Mouse (Mus musculus) cerebellum, adult 11 months (tissue): ENCODE data around the gene Trp53bp2.
A peak's percentile ranks its signal among the peaks of the same experiment; 100 is the strongest.

Experiments used
- DNase-seq: peaks from one replicate; pipeline ENCODE4 v3.0.0; 2022

The Trp53bp2 gene

DNA sequence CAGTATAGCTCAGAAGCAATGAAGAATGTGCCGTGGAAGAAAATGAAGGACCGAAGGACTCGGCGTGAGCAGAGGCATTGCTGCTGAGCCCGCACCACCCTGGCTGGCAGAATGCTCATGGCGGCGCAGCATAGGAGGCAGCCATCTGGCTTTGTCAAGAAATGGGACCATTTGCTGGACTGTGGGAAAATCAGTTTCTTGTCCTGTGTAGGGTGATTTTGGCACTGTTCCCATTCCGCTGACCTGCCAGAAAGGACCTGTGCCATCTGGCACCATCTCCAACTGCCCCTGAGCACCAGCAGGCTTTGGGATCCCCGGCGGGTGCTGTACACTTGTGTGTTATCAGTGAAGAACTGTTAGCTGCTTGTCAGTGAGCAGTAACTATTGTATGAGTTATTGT, 52.8 kb downstream of the Trp53bp2 start:
- DNase-seq: peak; percentile 89

DNA sequence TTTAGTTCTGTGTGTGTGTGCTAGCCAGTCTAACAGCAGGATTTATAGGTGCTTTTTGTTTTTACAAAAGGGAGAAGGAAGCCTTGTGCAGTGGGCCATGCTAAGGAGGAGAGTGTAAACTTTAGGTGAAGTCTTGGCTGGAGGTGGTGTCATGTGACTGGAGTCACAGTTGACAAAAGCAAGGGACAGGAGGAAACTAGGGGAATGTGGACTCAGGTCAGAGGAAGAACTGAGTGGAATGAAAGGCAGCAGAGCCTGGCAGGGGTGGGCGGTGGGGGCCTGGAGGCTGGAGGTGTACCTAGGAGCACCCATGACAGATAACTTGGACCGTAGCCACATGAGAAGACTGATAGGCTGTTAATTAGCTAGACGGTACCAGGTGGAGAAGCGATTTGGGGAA, 56.3 kb downstream of the Trp53bp2 start:
- no peak for DNase-seq

DNA sequence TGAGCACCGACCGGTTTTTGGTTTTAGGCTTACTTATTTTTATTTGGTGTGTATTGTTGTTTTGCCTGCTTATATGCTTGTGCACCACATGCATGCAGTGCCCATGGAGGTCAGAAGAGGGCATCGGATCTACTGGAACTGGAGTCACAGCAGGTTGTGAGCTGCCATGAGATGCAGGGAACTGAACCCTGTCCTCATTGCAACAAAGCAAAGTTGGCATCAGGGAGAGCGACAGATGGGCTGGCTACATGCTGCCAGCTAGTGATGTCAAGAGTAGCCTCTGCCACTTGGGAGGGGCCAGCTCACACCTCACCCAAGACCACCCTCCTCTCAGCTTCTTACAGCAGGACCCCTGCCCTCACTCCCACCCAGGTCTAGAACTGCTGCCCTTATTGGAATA, 57.0 kb downstream of the Trp53bp2 start:
- DNase-seq: no peak

DNA sequence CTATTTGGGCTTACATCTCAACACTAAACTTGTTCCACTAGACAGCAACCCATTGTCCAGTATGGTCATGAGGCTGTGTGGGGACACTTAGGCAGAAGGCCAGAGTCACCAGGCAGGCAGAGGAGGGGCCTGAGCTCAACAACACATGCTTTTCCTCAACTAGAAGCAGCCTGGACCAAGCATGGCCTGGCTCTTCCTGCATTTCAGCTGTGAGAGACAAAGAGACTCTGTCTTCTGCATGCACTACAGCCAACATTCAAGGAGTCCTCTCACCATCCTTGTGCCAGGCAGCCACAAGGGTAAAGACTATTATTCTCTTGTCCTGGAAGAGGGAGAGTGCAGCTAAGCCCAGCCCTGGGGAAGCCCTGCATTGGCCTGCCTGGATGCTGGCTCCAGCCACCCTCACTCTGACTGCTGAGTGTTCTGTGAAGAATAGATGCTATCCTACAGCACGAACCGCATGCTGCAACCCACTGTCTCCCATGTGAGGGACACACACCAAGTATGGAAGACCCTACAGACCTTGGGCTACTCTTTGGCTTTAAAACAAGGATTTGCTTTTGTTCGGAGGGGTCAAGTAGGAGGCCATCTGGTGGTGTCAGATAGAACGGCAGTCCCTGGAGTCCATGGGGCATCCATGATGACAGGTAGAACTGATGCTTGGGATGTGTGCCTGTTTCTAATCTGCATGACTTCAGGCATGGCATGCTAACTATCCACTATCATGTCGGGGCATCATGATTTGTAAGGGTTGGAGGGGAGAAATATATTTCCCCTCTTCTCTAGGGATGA, 66.2 kb downstream of the Trp53bp2 start:
- DNase-seq: no peak

DNA sequence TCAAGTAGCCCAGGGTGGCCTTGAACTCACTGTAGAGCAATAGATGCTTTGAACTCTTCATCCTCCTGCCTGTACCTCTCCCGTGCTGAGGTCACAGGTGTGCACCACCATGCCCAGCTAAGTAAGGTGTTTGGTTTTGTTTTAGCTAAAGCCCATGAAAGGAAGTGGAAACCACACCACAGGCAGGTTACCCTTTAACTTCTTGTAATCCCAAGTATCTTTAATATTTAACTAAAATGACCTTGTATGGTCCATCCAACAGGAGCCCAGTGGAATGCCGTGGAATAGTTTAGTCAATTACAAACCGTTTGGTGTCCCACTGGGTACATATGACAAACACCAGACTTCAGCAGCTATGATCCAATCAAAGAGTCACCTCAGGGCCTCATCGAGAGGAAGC, 70.0 kb downstream of the Trp53bp2 start:
- DNase-seq: no peak

DNA sequence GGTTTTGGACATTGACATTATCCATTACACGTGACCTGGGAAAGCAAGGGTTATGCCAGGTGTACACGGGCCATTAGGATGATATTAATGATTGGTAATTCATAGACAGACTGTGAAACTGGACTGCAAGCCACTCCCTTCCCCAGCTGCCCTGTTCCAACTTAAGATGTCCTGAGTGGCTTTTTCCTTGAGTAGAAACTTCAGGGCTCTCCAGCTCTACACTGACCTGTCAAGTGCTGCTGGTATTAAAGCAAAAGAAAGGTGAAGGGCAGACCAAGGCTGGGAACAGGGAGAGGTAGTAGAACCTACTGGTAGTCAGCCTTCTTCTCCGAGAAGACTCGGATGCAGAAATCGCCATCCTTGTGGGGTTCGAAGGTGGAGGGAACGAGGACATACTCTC, 72.2 kb downstream of the Trp53bp2 start:
- DNase-seq: no peak

DNA sequence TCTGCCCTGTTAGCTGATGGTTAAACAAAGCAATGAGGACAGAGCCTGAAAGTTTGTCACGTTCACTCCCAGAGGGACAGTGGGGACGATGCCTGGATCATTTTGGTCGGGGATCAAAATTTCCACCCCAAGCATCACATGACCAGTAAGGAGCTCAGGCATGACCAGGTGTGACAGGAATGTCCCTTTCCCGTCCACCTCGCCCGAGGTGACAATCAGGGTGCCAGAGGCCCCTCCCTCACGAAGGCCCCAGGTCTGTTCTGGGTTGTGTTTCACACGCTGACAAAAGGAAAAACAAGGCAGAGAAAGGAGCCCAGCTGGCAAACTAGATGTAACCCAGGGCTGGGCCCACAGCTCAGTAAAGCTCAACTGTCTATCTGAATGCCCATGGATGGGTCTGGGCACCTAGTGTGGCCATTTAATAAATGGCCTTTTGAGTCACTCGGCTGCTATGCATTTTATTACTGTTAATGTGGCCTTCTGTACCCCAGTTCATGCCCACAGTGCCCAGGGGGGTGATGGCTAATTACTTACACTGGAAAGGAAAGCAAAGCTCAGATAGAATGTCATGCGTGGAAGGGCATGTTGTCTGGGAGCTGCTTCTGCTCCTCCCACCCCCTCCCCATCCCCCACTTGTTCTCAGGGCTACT, 72.8 kb downstream of the Trp53bp2 start:
- no peak for DNase-seq

DNA sequence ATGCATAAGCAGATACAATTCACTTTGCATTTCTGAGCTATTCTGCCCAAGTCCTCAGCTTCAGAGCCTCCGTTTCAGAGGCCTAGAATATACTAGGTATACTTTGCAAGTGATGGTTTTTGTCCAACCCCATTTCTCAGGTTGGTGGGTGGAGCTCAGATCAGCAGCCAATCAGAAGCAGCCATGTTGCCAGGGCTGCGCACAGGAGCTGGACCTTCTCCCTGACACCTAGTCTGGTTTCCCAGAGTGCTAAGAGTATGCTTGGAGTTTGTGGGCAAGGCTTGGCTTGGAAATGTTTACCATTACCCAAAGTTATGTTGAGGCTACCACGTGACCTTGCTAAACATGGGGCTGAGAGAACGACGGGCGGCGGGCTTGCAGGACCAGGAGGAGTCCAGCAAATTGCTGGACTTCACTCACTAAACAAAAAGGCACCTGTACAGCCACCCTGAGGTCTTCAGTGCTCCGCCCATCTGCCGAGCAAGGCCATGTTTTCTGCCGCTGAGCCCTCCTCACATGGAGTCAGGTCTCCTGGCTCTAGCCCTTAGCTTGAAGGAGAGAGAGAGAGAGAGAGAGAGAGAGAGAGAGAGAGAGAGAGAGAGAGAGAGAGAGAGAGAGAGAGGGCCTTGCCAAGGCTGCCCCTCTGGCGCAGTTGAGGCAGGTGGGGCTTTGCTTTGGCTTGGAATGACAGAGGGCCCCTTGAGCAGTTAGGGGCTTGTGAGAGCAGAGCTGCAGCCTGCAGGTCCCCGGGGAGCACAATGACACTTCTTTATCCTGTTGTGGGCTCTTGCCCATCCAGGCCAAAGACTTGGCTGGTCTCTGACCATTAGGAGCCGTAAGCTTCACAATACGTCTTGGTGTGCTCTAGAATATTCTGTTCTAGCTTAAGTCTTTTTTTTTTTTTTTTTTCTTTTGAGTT, 74.3 kb downstream of the Trp53bp2 start:
- no peak for DNase-seq

DNA sequence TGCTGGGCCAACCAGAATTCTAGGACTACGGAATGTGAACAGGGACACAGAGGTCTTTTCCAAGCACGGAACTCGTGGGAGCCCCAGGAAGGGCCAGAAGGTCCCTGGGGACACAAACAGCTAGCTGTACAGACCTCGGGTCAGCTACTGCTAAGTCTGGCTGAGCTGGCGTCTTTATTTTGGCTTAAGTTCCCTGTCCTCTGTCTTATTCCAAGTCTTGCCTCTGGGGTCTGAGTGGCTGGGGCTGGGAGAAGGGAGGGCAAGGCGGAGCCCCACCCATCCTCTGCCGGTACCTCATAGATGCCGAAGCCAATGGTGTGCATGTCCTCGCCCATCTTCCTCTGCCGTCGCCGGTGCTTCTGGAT, 74.9 kb downstream of the Trp53bp2 start:
- DNase-seq: no peak

DNA sequence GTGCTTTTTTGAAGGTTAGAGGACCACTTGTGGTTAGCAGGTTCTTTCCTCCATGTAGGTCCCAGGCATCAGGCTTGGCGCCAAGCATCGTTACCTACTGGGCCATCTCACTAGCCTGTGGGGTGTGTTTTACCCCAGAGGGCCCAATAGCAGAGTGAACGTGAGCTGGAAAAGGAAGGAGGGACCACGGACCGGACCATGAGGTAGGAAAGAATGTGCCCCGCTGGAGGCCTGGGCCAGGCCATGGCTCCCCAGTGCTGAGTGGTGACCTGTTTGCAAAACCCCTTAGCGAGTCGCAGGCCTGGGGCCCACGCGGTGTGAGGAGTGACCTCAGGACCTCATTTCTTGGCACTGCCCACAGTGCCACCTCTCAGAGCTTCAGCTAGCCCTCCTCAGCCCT, 79.5 kb downstream of the Trp53bp2 start:
- no peak for DNase-seq

DNA sequence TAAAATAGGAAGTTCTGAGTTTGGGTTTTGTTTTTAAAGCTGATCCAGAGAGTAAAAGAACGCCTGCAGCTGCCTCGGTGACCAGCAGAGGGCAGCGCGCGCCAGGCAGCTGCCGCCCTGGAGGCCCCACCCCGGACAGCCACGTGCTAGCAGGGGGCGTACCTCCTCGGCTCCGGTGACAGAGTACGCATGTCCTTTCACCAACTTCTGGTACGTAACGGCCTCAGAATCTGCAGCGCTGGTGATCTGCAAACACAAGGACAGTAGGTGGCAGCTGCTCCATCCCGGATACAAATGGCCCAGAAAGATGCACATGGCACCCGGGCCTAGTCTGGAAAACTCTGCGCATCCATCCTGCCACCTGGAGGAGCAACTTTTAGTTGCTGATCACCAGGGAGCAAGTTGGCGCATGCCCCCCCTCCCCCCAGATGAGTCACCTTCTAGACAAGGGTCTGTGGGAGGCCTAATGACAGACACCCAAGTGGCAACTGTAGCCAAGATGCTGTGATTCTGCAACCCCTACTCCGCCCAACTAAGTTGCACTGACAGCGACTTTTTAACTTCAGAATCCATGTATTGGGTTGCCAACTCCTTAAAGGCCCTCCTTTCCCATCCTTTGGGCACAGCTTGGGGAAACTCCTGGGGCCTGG, 81.0 kb downstream of the Trp53bp2 start:
- DNase-seq: peak; percentile 86

DNA sequence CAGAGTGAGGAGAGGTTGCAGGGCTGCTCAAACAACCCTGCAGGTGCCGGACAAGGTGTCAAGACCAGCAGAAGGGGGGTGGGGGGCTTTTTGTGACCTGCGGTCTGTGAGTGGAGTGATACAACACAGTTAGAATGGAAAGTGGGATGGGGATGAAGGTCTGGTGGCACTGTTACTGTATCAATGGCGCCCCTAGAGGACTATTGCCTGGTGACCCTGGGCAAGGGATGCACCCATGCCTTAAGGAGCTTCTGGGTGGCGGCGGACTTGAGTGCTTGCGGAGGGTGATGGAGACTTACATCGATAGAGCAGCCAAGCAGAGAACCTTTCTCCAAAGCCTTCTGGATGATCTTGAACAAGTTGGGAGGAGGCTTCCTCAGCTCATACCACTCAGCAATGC, 81.6 kb downstream of the Trp53bp2 start:
- no peak for DNase-seq

DNA sequence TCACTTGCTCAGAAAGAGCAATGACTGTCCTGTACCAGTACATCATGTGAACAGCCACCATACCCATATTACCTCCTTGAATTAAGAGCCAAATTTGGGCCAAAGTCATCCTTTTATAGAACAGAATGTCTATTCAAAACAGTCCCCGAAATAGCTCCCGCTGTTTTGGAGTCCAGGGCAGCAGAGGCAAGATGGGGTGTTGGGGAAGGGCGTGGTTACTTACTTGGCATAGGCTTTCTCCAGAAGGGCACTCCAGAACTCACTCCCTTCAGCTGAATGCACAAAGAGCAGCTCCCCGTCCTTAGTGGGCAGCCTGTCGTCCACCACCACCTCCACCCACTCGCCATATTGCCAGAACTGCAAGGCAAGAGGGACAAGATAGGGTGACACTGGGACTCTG, 82.9 kb downstream of the Trp53bp2 start:
- no peak for DNase-seq

DNA sequence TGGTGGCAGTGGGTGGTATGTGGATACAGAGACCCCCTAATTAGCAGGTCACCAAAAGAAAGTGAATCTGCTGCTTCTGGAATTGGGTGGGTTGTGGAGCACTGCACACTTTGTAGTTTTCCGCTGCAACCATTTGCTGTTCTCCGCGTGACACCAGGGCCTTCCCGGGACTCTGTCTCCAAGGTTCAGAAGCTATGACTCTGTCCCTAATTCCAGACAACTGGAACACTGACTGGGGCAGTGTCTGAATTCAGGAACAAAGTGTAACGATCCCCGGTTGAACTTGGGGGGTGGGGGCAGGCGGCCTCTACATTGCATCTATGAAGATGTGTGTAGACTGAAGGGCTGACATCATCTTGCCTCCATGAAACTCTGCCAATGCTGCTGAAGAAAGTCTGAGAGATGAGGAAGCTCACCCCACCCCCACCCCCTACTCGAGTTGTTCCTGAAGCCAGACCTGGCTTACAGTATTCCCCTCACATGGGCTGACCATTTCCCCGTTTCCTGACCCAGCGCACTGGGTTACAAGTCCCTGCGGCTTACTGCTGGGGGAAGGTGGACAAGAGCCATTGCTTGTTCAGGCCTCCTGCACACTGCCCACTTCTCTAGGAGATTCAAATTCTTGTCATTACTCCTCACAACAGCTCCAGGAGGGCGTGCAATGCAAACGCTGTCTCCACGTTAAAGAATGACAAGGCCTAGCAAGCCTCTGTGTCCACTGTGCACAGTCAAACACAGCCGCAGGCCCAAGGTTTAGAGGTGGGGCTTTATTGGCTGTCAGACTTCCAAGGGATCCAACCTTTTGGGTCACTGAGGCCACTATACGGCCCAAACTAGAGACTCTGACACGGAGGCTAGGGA, 85.5 kb downstream of the Trp53bp2 start:
- DNase-seq: no peak

DNA sequence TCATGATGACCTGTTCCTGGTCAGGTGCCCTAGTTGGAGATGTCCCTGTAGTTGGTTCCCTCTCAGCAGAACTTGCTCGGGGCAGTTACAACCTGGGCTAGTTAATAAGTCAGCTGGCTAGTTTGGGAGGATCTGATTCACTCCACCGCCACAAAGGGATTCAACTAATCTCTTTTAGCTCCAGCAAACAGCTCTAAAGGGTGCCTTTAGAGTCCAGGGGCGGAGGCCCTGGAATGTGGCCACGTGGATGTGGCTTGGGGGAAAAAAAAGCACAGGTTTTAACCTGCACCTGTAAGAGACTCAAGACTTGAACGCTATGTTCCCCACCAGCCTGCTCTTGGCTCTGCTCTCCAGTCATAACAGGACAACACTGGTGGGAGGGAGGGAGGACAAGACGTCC, 87.7 kb downstream of the Trp53bp2 start:
- no peak for DNase-seq

DNA sequence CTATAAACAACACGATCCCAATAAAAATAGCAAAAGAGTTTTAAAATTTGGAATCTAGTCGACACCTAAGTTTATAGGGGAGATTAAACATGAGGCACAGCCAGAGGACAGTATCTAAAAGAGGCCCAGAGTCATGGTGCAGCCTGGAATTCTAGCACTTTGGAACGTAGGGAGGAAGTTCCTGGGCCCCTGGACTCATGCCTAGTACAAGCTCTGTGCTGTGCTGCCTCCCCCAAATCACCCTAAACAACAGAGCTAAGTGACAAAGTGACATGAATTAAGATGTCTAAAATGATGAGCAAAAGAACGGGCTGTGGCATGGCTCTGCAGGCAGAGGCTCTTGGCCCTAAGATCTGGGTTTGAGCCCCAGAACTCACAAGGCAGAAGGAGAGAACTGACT, 88.8 kb downstream of the Trp53bp2 start:
- no peak for DNase-seq

DNA sequence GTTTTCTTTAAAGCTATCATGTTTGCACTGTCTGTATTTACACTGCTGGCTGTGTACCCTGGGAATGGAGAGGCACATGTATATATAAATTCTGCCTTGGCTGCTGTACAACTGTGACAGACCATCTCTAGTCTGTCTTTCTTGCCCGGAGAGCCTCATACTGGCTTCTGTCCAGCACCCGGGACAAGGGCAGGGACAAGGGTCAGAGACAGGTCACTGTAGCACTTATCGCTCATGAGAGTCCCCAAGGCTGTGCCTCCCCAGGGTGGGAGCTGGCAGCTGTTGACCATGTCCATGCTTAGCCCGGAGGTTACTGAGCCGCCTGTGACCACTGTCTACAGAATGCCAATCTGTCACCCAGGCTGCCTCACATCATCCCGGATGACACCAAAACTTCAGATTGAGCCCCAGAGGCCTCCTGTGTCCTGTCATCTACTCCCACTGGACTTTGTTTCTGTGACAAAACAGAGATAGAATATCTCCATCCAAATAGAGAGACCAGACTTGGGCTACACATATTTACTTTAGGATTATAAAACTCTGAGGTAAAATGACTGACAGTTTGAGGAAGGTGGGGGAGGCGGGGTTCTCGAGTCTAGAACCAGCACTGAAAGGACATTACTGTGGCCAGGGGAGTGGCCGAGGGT, 90.6 kb downstream of the Trp53bp2 start:
- no peak for DNase-seq

DNA sequence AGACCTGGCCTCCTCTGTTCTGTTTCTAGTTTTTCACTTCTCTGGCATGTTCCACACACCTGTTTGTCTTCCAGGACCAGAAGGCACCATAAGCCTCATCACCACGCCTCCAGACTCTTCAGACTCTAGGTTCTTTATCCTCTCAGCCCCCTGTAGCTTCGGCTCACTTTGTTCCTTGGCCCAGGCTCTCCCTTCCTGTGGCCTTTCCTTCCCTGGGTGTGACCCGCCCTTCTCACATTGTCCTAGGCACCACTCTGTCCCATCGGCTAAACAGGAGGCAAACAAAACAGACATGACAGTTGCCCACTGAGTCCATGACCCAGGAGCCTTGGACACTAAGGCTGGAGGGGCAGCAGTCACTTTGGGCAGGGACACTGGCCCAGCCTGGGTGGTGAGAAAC, 91.3 kb downstream of the Trp53bp2 start:
- no peak for DNase-seq

DNA sequence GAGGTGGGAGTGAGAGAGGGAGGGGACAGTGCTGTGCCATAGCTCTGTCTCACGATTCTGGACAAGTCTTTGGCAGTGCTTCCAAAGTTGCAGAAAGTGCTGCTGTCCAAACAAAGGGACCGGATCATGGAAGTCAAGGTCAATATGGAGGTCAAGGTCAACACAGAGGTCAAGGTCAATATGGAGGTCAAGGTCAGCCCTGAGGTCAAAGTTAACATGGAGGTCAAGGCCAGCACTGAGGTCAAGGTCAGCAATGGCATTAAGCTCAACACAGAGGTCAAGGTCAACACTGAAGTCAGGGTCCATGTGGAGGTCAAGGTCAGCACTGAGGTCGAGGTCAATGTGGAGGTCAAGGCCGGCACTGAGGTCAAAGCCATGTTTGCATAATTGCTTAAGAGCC, 91.9 kb downstream of the Trp53bp2 start:
- no peak for DNase-seq

DNA sequence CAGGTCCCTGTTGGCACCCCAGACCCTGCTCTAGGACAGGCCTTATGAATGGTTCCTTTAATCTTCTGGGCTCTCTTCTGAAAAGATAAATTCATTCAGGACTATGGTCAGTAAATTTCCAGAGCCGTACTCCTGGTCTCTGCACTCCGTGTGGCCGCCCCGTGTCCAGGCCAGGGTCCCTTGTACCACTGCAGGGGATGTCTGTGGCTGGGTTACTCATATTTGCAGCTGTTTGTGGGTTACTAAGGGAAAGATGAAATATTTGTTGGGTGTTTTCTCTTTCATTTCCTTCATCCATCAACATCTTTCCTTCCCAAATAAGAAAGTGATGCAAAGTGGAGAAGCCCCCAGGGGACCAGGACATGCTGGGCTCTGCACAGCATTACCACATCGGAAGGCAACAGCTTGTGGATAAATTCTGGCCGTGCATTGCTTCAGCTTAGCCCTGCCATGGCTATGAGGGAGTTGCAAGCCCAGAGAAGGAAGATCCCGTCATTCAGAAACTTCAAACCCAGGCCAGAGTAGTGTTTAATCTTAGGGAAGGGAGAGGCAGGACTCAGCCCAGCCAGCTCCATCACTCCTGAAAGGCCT, 92.9 kb downstream of the Trp53bp2 start:
- no peak for DNase-seq

DNA sequence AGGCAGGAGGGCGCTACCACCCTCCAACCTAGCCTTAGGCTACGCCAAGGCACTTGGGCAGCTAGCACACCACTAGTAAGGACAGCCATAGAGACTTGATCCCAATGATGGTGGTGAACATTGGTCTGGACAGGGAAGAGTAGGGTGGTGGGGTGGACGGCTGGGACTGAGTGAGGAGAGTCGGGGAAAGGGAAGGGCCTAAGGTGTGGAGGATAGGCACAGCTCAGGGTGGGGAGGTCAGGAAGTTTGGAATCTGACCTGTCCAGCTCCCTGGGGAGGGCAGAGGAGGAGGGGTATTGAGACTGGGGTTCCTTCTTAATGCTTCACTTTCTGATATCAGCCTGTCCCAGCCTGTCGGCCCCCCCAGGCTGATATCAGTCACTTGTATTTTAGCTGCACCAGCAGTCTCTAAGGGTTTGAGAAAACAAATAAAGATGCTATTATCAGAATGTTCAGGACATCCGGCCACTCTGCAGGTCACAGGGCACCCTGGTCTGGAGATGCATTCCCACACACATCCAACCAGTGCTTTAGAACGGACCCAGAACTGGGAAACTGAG, 93.6 kb downstream of the Trp53bp2 start:
- DNase-seq: no peak
